Mouse (Mus musculus) hindbrain, embryonic 15.5 days (tissue): ENCODE measurements around the gene Spred3. TPM values are rescaled to one million over a fixed set of nuclear protein-coding genes. Genes with fewer than 3 reads are reported as not detected.

Experiments used
- ATAC-seq: fragments of 200-750 bp; cut with Nextera tagmentation; 2 replicates; pipeline ENCODE4 v1.8.0; 2017; ENCODE audit warnings: low read depth, moderate number of reproducible peaks, moderate TSS enrichment; ENCODE audit not compliant: low FRiP score
- H3K27ac ChIP-seq: fragments of 300-500 bp; sonication (generic); replicated peaks from 2 replicates; pipeline ENCODE4 v1.5.1; 2015; ENCODE audit warnings: mild to moderate bottlenecking, inconsistent platforms
- H3K27me3 ChIP-seq: fragments of 300-500 bp; sonication (generic); 2 replicates; pipeline ENCODE4 v1.6.1; 2015; ENCODE audit warnings: control low read depth, inconsistent platforms
- H3K36me3 ChIP-seq: fragments of 300-500 bp; sonication (generic); 2 replicates; pipeline ENCODE4 v1.6.1; 2015; ENCODE audit warnings: control low read depth, inconsistent platforms
- H3K4me1 ChIP-seq: fragments of 300-500 bp; sonication (generic); replicated peaks from 2 replicates; pipeline ENCODE4 v1.6.1; 2015; ENCODE audit warnings: control low read depth, inconsistent platforms
- H3K4me2 ChIP-seq: fragments of 300-500 bp; sonication (generic); 2 replicates; pipeline ENCODE4 v1.6.1; 2015; ENCODE audit warnings: moderate library complexity, mild to moderate bottlenecking, inconsistent platforms
- H3K4me3 ChIP-seq: fragments of 300-500 bp; sonication (generic); 2 replicates; pipeline ENCODE4 v1.5.1; 2015; ENCODE audit warnings: mild to moderate bottlenecking, inconsistent platforms
- H3K9ac ChIP-seq: fragments of 300-500 bp; sonication (generic); 2 replicates; pipeline ENCODE4 v1.6.1; 2015; ENCODE audit warnings: inconsistent platforms
- H3K9me3 ChIP-seq: fragments of 300-500 bp; sonication (generic); 2 replicates; pipeline ENCODE4 v1.6.1; 2016; ENCODE audit warnings: control low read depth, inconsistent platforms
- WGBS: fragments of 180-500 bp; shearing (Covaris S2); methylation state at CpG from one replicate; pipeline ENCODE4 v1.1.7; 2015; 5-methylcytosine and 5-hydroxymethylcytosine counted together
- polyA plus RNA-seq: library from polyadenylated mRNA; unstranded; fragments of >200 nt; fragmentation: Nextera tagmentation; extraction: Ambion mirVana; gene quantifications from 2 replicates; pipeline ENCODE4 v1.2.1, GENCODE M21; 2015

Gene Spred3
- polyA plus RNA-seq, 1 experiment from 2014 or later, result 11.9 TPM

GRCm38 (mm10) chr7:29167656-29168055, 2.6 kb downstream of the Spred3 start:
- Histone ChIP-seq H3K9me3 (no peaks in the 10 kb centered on the region), H3K4me1 (peaks cover 34% of the 10 kb centered on the region), H3K36me3 (peaks cover 9% of the 10 kb centered on the region; the same call in 1 of the 2 replicates), H3K27me3 (peaks cover 18% of the 10 kb centered on the region), H3K4me3 (peak overlapping the region; percentile 81), H3K27ac (no peak overlapping the region), H3K4me2 (peak overlapping the region; percentile 65), H3K9ac (peak overlapping the region; percentile 68)
- WGBS, result 16% methylated on average over 18 of the region's 19 CpGs
- no peak for ATAC-seq

- no peak overlapping the region for H3K4me2 ChIP-seq
- H3K9ac ChIP-seq, result no peak overlapping the region
- H3K9me3 ChIP-seq, result no peaks in the 10 kb centered on the region
- H3K27me3 ChIP-seq, result peaks cover 17% of the 10 kb centered on the region
- H3K4me3 ChIP-seq, result no peak overlapping the region
- peaks cover 9% of the 10 kb centered on the region for H3K4me1 ChIP-seq
- no peak for ATAC-seq
- H3K36me3 ChIP-seq, result peaks cover 10% of the 10 kb centered on the region; the same call in 1 of the 2 replicates
- no peak overlapping the region for H3K27ac ChIP-seq
- 21% methylated on average over 9 of the region's 9 CpGs for WGBS
Measured at GRCm38 (mm10) chr7:29162750-29163525, 7.3 kb downstream of the Spred3 start.

DNA sequence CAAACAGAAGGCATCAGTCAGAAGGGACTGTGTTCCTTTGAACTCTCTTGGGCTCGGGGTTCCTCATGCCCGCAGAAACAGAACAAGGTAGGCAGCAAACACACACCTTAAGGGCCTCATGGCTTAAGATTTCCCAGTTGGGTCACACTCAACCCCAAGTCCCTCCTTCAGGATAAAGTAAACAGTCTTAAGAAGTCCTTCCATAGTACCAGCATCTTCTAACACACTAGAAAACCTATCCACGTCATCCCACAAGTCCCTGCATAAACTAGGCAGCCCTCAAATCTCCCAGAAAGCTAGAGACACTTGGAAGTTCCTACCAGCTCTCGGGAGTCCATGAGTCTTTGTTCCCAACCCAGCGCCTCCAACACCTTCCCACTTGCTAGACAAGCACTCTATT, 7.9 kb downstream of the Spred3 start:
- ATAC-seq, result no peak
- Histone ChIP-seq H3K27ac (no peak overlapping the region), H3K9ac (no peak overlapping the region), H3K36me3 (peaks cover 10% of the 10 kb centered on the region; the same call in 1 of the 2 replicates), H3K4me2 (no peak overlapping the region), H3K9me3 (no peaks in the 10 kb centered on the region), H3K4me1 (peaks cover 2% of the 10 kb centered on the region), H3K27me3 (peaks cover 17% of the 10 kb centered on the region), H3K4me3 (no peak overlapping the region)
- 86% methylated on average over 5 of the region's 5 CpGs for WGBS

- ATAC-seq, result no peak
- peaks cover 12% of the 10 kb centered on the region for H3K4me1 ChIP-seq
- H3K4me2 ChIP-seq, result no peak overlapping the region
- no peak overlapping the region for H3K4me3 ChIP-seq
- 0 out of 2 replicates have a peak, but pooled peaks cover 11% of the 10 kb centered on the region for H3K36me3 ChIP-seq
- H3K9ac ChIP-seq, result no peak overlapping the region
- no peaks in the 10 kb centered on the region for H3K9me3 ChIP-seq
- no peak overlapping the region for H3K27ac ChIP-seq
- under 1% methylated on average over 5 of the region's 5 CpGs for WGBS
- peaks cover 17% of the 10 kb centered on the region for H3K27me3 ChIP-seq
Measured at GRCm38 (mm10) chr7:29158264-29158663, 11.9 kb downstream of the Spred3 start.

- peak within 1 kb of the TSS; percentile 84 for H3K27ac ChIP-seq
- peak within 1 kb of the TSS; percentile 68 for H3K9ac ChIP-seq
- 3% methylated on average over 68 of the region's 68 CpGs for WGBS
- ATAC-seq, result peak; percentile 83
- H3K4me2 ChIP-seq, result peak within 1 kb of the TSS; percentile 76
- peaks cover 12% of the 10 kb centered on the region for H3K4me1 ChIP-seq
- no peaks in the 10 kb centered on the region for H3K9me3 ChIP-seq
- H3K36me3 ChIP-seq, result 0 out of 2 replicates have a peak, but pooled peaks cover 8% of the 10 kb centered on the region
- peaks cover 17% of the 10 kb centered on the region for H3K27me3 ChIP-seq
- H3K4me3 ChIP-seq, result peak within 1 kb of the TSS; percentile 62
Measured at GRCm38 (mm10) chr7:29155838-29156782, 14.1 kb downstream of the Spred3 start, which contains the start of gene Fam98c. Gene Fam98c (minus strand): TSS chr7:29156234.

- peak overlapping the region; percentile 62 for H3K4me3 ChIP-seq
- ATAC-seq, result peak; percentile 92
- peaks cover 12% of the 10 kb centered on the region for H3K4me1 ChIP-seq
- WGBS, result 7% methylated on average over 37 of the region's 37 CpGs
- peak overlapping the region; percentile 76 for H3K4me2 ChIP-seq
- H3K9me3 ChIP-seq, result no peaks in the 10 kb centered on the region
- 0 out of 2 replicates have a peak, but pooled peaks cover 8% of the 10 kb centered on the region for H3K36me3 ChIP-seq
- peak overlapping the region; percentile 84 for H3K27ac ChIP-seq
- peaks cover 17% of the 10 kb centered on the region for H3K27me3 ChIP-seq
- peak overlapping the region; percentile 68 for H3K9ac ChIP-seq
Measured at GRCm38 (mm10) chr7:29155196-29155837, 14.9 kb downstream of the Spred3 start.

DNA sequence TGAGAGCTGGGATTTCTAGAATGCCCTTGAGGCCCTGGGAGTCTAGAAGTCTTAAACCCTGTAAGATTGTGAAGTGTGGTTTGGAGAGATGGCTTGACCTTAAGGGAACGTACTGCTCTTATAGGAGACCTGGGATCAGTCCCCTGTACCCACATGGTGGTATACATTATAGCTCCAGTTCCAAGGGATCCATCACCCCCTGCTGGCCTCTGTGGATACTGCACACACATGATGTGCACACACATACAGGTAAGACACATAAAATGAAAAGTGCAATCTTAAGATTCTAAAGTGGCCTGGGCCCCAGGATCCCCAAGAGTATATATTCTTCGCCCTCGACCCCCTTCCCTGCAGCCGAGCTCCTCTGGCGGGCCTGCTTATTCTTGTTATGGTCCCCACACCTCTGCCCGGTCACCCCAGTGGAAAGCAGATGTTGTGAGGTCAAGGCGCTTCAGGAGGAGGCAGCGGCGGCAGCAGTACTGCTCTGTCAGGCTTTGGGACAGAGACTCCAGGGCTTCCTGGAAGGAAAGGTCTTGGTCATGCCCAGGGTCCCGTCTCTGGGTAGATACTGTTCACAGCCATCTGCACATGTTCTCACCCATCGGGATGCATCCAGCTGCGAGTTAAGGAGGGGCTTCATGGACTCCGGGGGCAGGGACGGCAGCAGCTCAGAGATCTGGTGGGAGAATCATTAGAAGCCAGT, 16.0 kb downstream of the Spred3 start:
- Histone ChIP-seq H3K27me3 (peaks cover 8% of the 10 kb centered on the region), H3K27ac (no peak overlapping the region), H3K9me3 (no peaks in the 10 kb centered on the region), H3K9ac (no peak overlapping the region), H3K4me2 (no peak overlapping the region), H3K4me1 (peaks cover 12% of the 10 kb centered on the region), H3K4me3 (no peak overlapping the region), H3K36me3 (0 out of 2 replicates have a peak, but pooled peaks cover 8% of the 10 kb centered on the region)
- no peak for ATAC-seq
- WGBS, result 95% methylated on average over 14 of the region's 14 CpGs

- Histone ChIP-seq H3K27ac (no peak overlapping the region), H3K9ac (no peak overlapping the region), H3K4me1 (peaks cover 11% of the 10 kb centered on the region), H3K36me3 (0 out of 2 replicates have a peak, but pooled peaks cover 8% of the 10 kb centered on the region), H3K4me3 (no peak overlapping the region), H3K27me3 (no peaks in the 10 kb centered on the region), H3K9me3 (no peaks in the 10 kb centered on the region), H3K4me2 (no peak overlapping the region)
- no peak for ATAC-seq
- WGBS, result 69% methylated on average over 10 of the region's 10 CpGs
Measured at GRCm38 (mm10) chr7:29151486-29151885, 18.7 kb downstream of the Spred3 start.

GRCm38 (mm10) chr7:29148771-29149170, 21.4 kb downstream of the Spred3 start:
- no peak for ATAC-seq
- 95% methylated on average over 15 of the region's 15 CpGs for WGBS
- H3K9me3 ChIP-seq, result no peaks in the 10 kb centered on the region
- no peaks in the 10 kb centered on the region for H3K27me3 ChIP-seq
- no peak overlapping the region for H3K9ac ChIP-seq
- H3K4me1 ChIP-seq, result no peaks in the 10 kb centered on the region
- no peak overlapping the region for H3K27ac ChIP-seq
- H3K36me3 ChIP-seq, result 0 out of 2 replicates have a peak, but pooled peaks cover 2% of the 10 kb centered on the region
- no peak overlapping the region for H3K4me3 ChIP-seq
- H3K4me2 ChIP-seq, result no peak overlapping the region

DNA sequence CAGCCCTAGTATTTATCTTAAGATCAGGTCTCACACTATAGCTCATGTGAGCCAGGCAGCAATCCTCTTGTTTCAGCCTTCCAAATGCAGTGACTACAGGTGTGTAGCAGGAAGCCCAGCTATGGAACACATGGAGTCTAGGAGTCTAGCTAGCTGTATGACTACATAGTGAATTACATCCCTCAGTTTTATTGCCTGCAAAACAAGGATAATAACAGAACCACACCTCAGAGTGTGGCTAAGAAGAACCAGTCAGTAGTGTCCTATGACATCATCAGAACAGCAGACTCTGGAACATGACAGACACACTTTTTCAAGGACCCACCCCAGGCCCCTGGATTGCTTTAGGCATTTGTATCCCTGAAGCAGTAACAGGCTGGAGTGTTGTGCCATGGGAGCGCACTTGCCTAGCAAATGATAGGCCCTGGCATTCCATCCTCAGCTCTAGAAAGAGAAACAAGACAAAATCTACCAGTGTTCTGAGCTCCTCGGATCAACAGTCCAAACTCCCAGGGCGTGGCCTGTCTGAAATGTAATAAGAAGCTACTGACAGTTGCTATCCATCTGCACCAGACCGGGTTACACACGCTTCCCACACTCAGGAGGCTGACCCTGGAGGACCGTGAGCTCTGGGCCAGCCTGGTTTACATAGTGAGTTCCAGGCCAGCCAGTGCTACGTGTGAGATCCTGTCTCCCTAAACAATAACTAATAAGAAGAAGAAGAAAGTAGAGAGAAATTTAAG, 23.4 kb downstream of the Spred3 start:
- H3K27me3 ChIP-seq, result no peaks in the 10 kb centered on the region
- no peak overlapping the region for H3K4me2 ChIP-seq
- H3K9ac ChIP-seq, result no peak overlapping the region
- H3K9me3 ChIP-seq, result no peaks in the 10 kb centered on the region
- no peaks in the 10 kb centered on the region for H3K4me1 ChIP-seq
- WGBS, result 86% methylated on average over 7 of the region's 7 CpGs
- H3K36me3 ChIP-seq, result no peaks in the 10 kb centered on the region
- H3K4me3 ChIP-seq, result no peak overlapping the region
- no peak for ATAC-seq
- H3K27ac ChIP-seq, result no peak overlapping the region
